Mouse (Mus musculus) brain, embryonic 14.5 days (tissue): ENCODE measurements at regions not wholly inside any gene's neighbourhood (a gene's known extent, or its start where the extent isn't known, plus 50 kb on each side); places are given as distances from the start of the nearest gene placed in this dataset.

Source experiments
- CTCF ChIP-seq: fragments of 200-500 bp; IDR thresholded peaks from 2 replicates; pipeline ENCODE4 v1.5.1; 2012; ENCODE audit warnings: inconsistent platforms, mild to moderate bottlenecking, moderate library complexity, borderline replicate concordance; ENCODE audit not compliant: insufficient read depth, insufficient read length; ENCODE audit errors: extremely low read depth
- POLR2A ChIP-seq: fragments of 200-500 bp; IDR thresholded peaks from 2 replicates; pipeline ENCODE4 v1.6.1; 2012; ENCODE audit warnings: mild to moderate bottlenecking, inconsistent platforms, borderline replicate concordance; ENCODE audit not compliant: poor library complexity, insufficient read depth, insufficient read length, severe bottlenecking; ENCODE audit errors: extremely low read depth

DNA sequence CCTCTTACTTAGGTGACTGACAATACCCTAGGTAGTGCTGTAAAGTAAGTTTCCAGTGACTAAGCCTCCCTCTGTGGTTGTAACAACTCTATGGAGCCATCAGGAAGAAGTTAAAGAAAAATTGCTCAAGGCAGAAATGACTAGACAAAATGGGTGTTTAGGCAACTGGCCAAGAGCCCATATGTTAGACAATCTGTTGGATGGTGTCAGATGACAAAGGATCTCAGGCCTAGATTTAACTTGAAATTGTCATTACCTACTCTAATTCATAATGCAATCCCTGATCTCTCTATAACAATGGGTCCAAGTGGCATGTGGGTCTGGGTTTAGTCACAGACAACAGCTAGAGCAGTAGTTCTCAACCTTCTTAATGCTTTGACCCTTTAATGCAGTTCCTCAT is 416.9 kb upstream of the Igfbp3 start:
- no peak for TF ChIP-seq CTCF
- no peak for TF ChIP-seq POLR2A
